Mouse (Mus musculus) macrophage (primary cell): ENCODE results near the gene Trpc7. TPM values are rescaled to one million over a fixed set of nuclear protein-coding genes. Genes with fewer than 3 reads are reported as not detected.

ENCODE experiments used
- H3K27ac ChIP-seq: fragments of 350-480 bp; formaldehyde crosslinking; 2 replicates; pipeline ENCODE4 v1.9.0; 2021
- H3K36me3 ChIP-seq: fragments of 350-480 bp; formaldehyde crosslinking; 2 replicates; pipeline ENCODE4 v1.9.0; 2021; ENCODE audit errors: inconsistent target
- H3K4me3 ChIP-seq: fragments of 350-480 bp; formaldehyde crosslinking; 2 replicates; pipeline ENCODE4 v1.9.0; 2021; ENCODE audit errors: inconsistent target
- H3K79me2 ChIP-seq: fragments of 350-480 bp; formaldehyde crosslinking; 2 replicates; pipeline ENCODE4 v1.9.0; 2021; ENCODE audit errors: inconsistent target
- WGBS: methylation state at CpG from one replicate; pipeline ENCODE4 v1.1.7; 2026; ENCODE audit warnings: inconsistent platforms; ENCODE audit not compliant: missing documents; 5-methylcytosine and 5-hydroxymethylcytosine counted together
- polyA plus RNA-seq: library from polyadenylated mRNA; stranded (reverse); fragments of 250-400 nt; gene quantifications from 3 replicates; pipeline ENCODE4 v1.2.4, GENCODE M21; 2018; ENCODE audit warnings: inconsistent platforms

Gene Trpc7
- polyA plus RNA-seq, 1 experiment from 2014 or later: not detected

GRCm38 (mm10) chr13:56770786-56771185 is 125.0 kb downstream of the Trpc7 start:
- H3K4me3 ChIP-seq: no peak overlapping the region
- no peak overlapping the region for H3K27ac ChIP-seq
- WGBS: 61% methylated on average over 3 of the region's 5 CpGs

GRCm38 (mm10) chr13:56770136-56770578 is 125.6 kb downstream of the Trpc7 start:
- H3K27ac ChIP-seq: no peak overlapping the region
- WGBS: 93% methylated on average over 1 of the region's 1 CpGs
- no peaks in the 10 kb centered on the region for H3K79me2 ChIP-seq
- H3K4me3 ChIP-seq: no peak overlapping the region
- no peaks in the 10 kb centered on the region for H3K36me3 ChIP-seq

More at GRCm38 (mm10) chr13:56770786-56771185, 125.0 kb downstream of the Trpc7 start:
- no peaks in the 10 kb centered on the region for H3K79me2 ChIP-seq
- no peaks in the 10 kb centered on the region for H3K36me3 ChIP-seq

- H3K79me2 ChIP-seq: no peaks in the 10 kb centered on the region
- no peak overlapping the region for H3K4me3 ChIP-seq
- H3K27ac ChIP-seq: no peak overlapping the region
- H3K36me3 ChIP-seq: no peaks in the 10 kb centered on the region
- WGBS: 79% methylated on average over 3 of the region's 4 CpGs
Observed at GRCm38 (mm10) chr13:56769431-56769830, 126.4 kb downstream of the Trpc7 start.

GRCm38 (mm10) chr13:56766211-56766610 is 129.6 kb downstream of the Trpc7 start:
- Histone ChIP-seq H3K27ac (no peak overlapping the region), H3K4me3 (no peak overlapping the region), H3K79me2 (no peaks in the 10 kb centered on the region), H3K36me3 (no peaks in the 10 kb centered on the region)
- WGBS: 75% methylated on average over 5 of the region's 5 CpGs

GRCm38 (mm10) chr13:56765284-56766032 is 130.3 kb downstream of the Trpc7 start:
- Histone ChIP-seq H3K27ac (no peak overlapping the region), H3K36me3 (no peaks in the 10 kb centered on the region), H3K79me2 (no peaks in the 10 kb centered on the region), H3K4me3 (no peak overlapping the region)
- 30% methylated on average over 24 of the region's 25 CpGs for WGBS

GRCm38 (mm10) chr13:56762446-56763229 is 133.2 kb downstream of the Trpc7 start:
- no peaks in the 10 kb centered on the region for H3K36me3 ChIP-seq
- no peaks in the 10 kb centered on the region for H3K79me2 ChIP-seq
- no peak overlapping the region for H3K4me3 ChIP-seq
- H3K27ac ChIP-seq: no peak overlapping the region
- 27% methylated on average over 11 of the region's 13 CpGs for WGBS

- 23% methylated on average over 6 of the region's 6 CpGs for WGBS
- Histone ChIP-seq H3K4me3 (no peak overlapping the region), H3K79me2 (no peaks in the 10 kb centered on the region), H3K27ac (no peak overlapping the region), H3K36me3 (no peaks in the 10 kb centered on the region)
Observed at GRCm38 (mm10) chr13:56758492-56758891, 137.3 kb downstream of the Trpc7 start.

GRCm38 (mm10) chr13:56757201-56757600 is 138.6 kb downstream of the Trpc7 start:
- 80% methylated on average over 12 of the region's 12 CpGs for WGBS
- Histone ChIP-seq H3K79me2 (no peaks in the 10 kb centered on the region), H3K27ac (no peak overlapping the region), H3K36me3 (no peaks in the 10 kb centered on the region), H3K4me3 (no peak overlapping the region)

- H3K79me2 ChIP-seq: no peaks in the 10 kb centered on the region
- H3K36me3 ChIP-seq: no peaks in the 10 kb centered on the region
- H3K4me3 ChIP-seq: no peak overlapping the region
- WGBS: 74% methylated on average over 6 of the region's 6 CpGs
- no peak overlapping the region for H3K27ac ChIP-seq
Observed at GRCm38 (mm10) chr13:56755871-56756270, 139.9 kb downstream of the Trpc7 start.

GRCm38 (mm10) chr13:56753192-56753951 is 142.4 kb downstream of the Trpc7 start, which contains the start of gene Gm45623:
TSS of gene Gm45623 (minus strand) at chr13:56753827.
- Histone ChIP-seq H3K79me2 (no peaks in the 10 kb centered on the region), H3K27ac (no peak within 1 kb of the TSS), H3K4me3 (no peak within 1 kb of the TSS), H3K36me3 (no peaks in the 10 kb centered on the region)
- 4% methylated on average over 69 of the region's 71 CpGs for WGBS

- Histone ChIP-seq H3K79me2 (no peaks in the 10 kb centered on the region), H3K4me3 (no peak overlapping the region), H3K27ac (no peak overlapping the region), H3K36me3 (no peaks in the 10 kb centered on the region)
- 6% methylated on average over 41 of the region's 41 CpGs for WGBS
Observed at GRCm38 (mm10) chr13:56752474-56753191, 143.2 kb downstream of the Trpc7 start.

GRCm38 (mm10) chr13:56751774-56752173 is 144.0 kb downstream of the Trpc7 start:
- 43% methylated on average over 5 of the region's 5 CpGs for WGBS

GRCm38 (mm10) chr13:56749377-56749776 is 146.4 kb downstream of the Trpc7 start:
- Histone ChIP-seq H3K36me3 (no peaks in the 10 kb centered on the region), H3K4me3 (no peak overlapping the region), H3K27ac (no peak overlapping the region), H3K79me2 (no peaks in the 10 kb centered on the region)
- WGBS: 84% methylated on average over 7 of the region's 7 CpGs

More at GRCm38 (mm10) chr13:56751774-56752173, 144.0 kb downstream of the Trpc7 start:
- no peaks in the 10 kb centered on the region for H3K36me3 ChIP-seq
- no peak overlapping the region for H3K4me3 ChIP-seq
- no peaks in the 10 kb centered on the region for H3K79me2 ChIP-seq
- no peak overlapping the region for H3K27ac ChIP-seq

- no peak overlapping the region for H3K4me3 ChIP-seq
- H3K36me3 ChIP-seq: no peaks in the 10 kb centered on the region
- WGBS: 74% methylated on average over 8 of the region's 8 CpGs
- H3K27ac ChIP-seq: no peak overlapping the region
- H3K79me2 ChIP-seq: no peaks in the 10 kb centered on the region
Observed at GRCm38 (mm10) chr13:56747554-56747953, 148.2 kb downstream of the Trpc7 start.
